Mouse (Mus musculus): Measurements from ENCODE around the gene Tsga10ip.

- TF ChIP-seq CTCF (IDR thresholded peaks at IDR 0.05), result no peak
- TF ChIP-seq EP300 (IDR thresholded peaks at IDR 0.05), result no peak
These were observed 56.8 kb downstream of the Tsga10ip start for GRCm38 (mm10) chr19:5345297-5346131.
